Mouse (Mus musculus) lung, embryonic 16.5 days (tissue): ENCODE measurements at regions not wholly inside any gene's neighbourhood (a gene's known extent, or its start where the extent isn't known, plus 50 kb on each side); places are given as distances from the start of the nearest gene placed in this dataset.

Experiments
- ATAC-seq: fragments of 200-750 bp; cut with Nextera tagmentation; 2 replicates; pipeline ENCODE4 v1.8.0; 2017; ENCODE audit warnings: low read depth, mild to moderate bottlenecking, moderate library complexity
- H3K27ac ChIP-seq: fragments of 300-500 bp; sonication (generic); 2 replicates; pipeline ENCODE4 v1.5.1; 2014; ENCODE audit warnings: mild to moderate bottlenecking, control low read depth, low read length
- H3K27me3 ChIP-seq: fragments of 300-500 bp; sonication (generic); 2 replicates; pipeline ENCODE4 v1.6.1; 2014; ENCODE audit warnings: low read depth, low read length, mixed read lengths; ENCODE audit not compliant: control insufficient read depth, insufficient read depth
- H3K36me3 ChIP-seq: fragments of 300-500 bp; sonication (generic); 2 replicates; pipeline ENCODE4 v1.6.1; 2014; ENCODE audit warnings: low read length; ENCODE audit not compliant: control insufficient read depth, insufficient read depth
- H3K4me1 ChIP-seq: fragments of 300-500 bp; sonication (generic); replicated peaks from 2 replicates; pipeline ENCODE4 v1.6.1; 2014; ENCODE audit warnings: low read length, mixed read lengths; ENCODE audit not compliant: control insufficient read depth, insufficient read depth
- H3K4me2 ChIP-seq: fragments of 300-500 bp; sonication (generic); 2 replicates; pipeline ENCODE4 v1.6.1; 2014; ENCODE audit warnings: low read depth, low read length, control low read depth
- H3K4me3 ChIP-seq: fragments of 300-500 bp; sonication (generic); 2 replicates; pipeline ENCODE4 v1.5.1; 2014; ENCODE audit warnings: mild to moderate bottlenecking, low read length, control low read depth
- H3K9ac ChIP-seq: fragments of 300-500 bp; sonication (generic); 2 replicates; pipeline ENCODE4 v1.6.1; 2014; ENCODE audit warnings: low read length, control low read depth
- H3K9me3 ChIP-seq: fragments of 300-500 bp; sonication (generic); 2 replicates; pipeline ENCODE4 v1.6.1; 2016; ENCODE audit warnings: low read length; ENCODE audit not compliant: control insufficient read depth
- WGBS: fragments of 180-500 bp; shearing (Covaris S2); extraction: QIAGEN DNeasy Blood & Tissue Kit; methylation state at CpG from one replicate; pipeline ENCODE4 v1.1.7; 2014; 5-methylcytosine and 5-hydroxymethylcytosine counted together

GRCm38 (mm10) chr7:83242233-83242632 lies 342.5 kb upstream of the Tmc3 start:
- H3K4me3 ChIP-seq = no peak overlapping the region
- H3K4me2 ChIP-seq = no peak overlapping the region
- 47% methylated on average over 3 of the region's 3 CpGs for WGBS
- no peaks in the 10 kb centered on the region for H3K4me1 ChIP-seq
- no peaks in the 10 kb centered on the region for H3K27me3 ChIP-seq
- H3K27ac ChIP-seq = no peak overlapping the region
- H3K36me3 ChIP-seq = no peaks in the 10 kb centered on the region
- ATAC-seq = 0 out of 2 replicates have a peak, but pooled peaks have one; percentile 36
- no peak overlapping the region for H3K9ac ChIP-seq
- no peaks in the 10 kb centered on the region for H3K9me3 ChIP-seq

DNA sequence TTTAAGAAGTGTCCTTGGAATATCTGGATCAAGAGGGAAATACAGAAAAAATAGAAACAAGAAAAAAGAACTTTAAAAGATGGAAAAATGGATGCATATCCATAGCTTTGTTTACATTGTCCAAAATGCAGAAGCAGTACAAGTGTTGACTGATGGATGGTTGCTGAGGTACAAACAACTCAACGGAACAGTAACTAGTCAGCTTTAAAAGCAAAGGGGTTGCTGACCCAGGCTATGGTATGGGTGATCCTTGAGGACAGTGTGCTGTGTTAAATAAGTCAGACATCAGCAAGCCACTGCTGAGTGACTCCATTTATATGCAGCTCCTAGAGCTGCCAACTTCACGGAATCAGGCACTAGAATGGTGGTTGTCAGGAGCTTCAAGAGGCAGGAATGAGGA lies 338.9 kb upstream of the Tmc3 start:
- Histone ChIP-seq H3K27me3 (no peaks in the 10 kb centered on the region), H3K9me3 (no peaks in the 10 kb centered on the region), H3K27ac (no peak overlapping the region), H3K4me2 (no peak overlapping the region), H3K36me3 (no peaks in the 10 kb centered on the region), H3K4me3 (no peak overlapping the region), H3K9ac (no peak overlapping the region), H3K4me1 (no peaks in the 10 kb centered on the region)
- WGBS = 37% methylated on average over 2 of the region's 2 CpGs
- ATAC-seq = no peak; the same call in 1 of the 2 replicates

- H3K4me1 ChIP-seq = no peaks in the 10 kb centered on the region
- no peaks in the 10 kb centered on the region for H3K27me3 ChIP-seq
- H3K36me3 ChIP-seq = no peaks in the 10 kb centered on the region
- WGBS = 78% methylated on average over 8 of the region's 8 CpGs
- H3K9ac ChIP-seq = no peak overlapping the region
- H3K4me2 ChIP-seq = no peak overlapping the region
- no peaks in the 10 kb centered on the region for H3K9me3 ChIP-seq
- H3K27ac ChIP-seq = no peak overlapping the region
- ATAC-seq = no peak
- H3K4me3 ChIP-seq = no peak overlapping the region
Observed at GRCm38 (mm10) chr7:83251995-83252563, 332.6 kb upstream of the Tmc3 start.

GRCm38 (mm10) chr7:83253001-83253400 lies 331.7 kb upstream of the Tmc3 start:
- H3K27ac ChIP-seq = peak overlapping the region; percentile 37; the same call in 1 of the 2 replicates
- no peaks in the 10 kb centered on the region for H3K36me3 ChIP-seq
- no peaks in the 10 kb centered on the region for H3K4me1 ChIP-seq
- no peak overlapping the region for H3K4me3 ChIP-seq
- no peaks in the 10 kb centered on the region for H3K9me3 ChIP-seq
- H3K4me2 ChIP-seq = no peak overlapping the region
- ATAC-seq = peak; percentile 85
- 60% methylated on average over 9 of the region's 9 CpGs for WGBS
- H3K9ac ChIP-seq = no peak overlapping the region
- no peaks in the 10 kb centered on the region for H3K27me3 ChIP-seq

- Histone ChIP-seq H3K36me3 (no peaks in the 10 kb centered on the region), H3K27ac (peak overlapping the region; percentile 40; the same call in 1 of the 2 replicates), H3K9ac (no peak overlapping the region), H3K4me1 (no peaks in the 10 kb centered on the region), H3K4me2 (no peak overlapping the region), H3K27me3 (no peaks in the 10 kb centered on the region), H3K9me3 (no peaks in the 10 kb centered on the region), H3K4me3 (no peak overlapping the region)
- ATAC-seq = peak; percentile 64
- 50% methylated on average over 3 of the region's 3 CpGs for WGBS
Observed at GRCm38 (mm10) chr7:83253432-83253831, 331.3 kb upstream of the Tmc3 start.

GRCm38 (mm10) chr7:83254411-83254810 lies 330.3 kb upstream of the Tmc3 start:
- Histone ChIP-seq H3K4me1 (no peaks in the 10 kb centered on the region), H3K27me3 (no peaks in the 10 kb centered on the region), H3K9ac (no peak overlapping the region), H3K36me3 (no peaks in the 10 kb centered on the region), H3K4me2 (no peak overlapping the region), H3K9me3 (no peaks in the 10 kb centered on the region), H3K4me3 (no peak overlapping the region), H3K27ac (no peak overlapping the region)
- 77% methylated on average over 4 of the region's 4 CpGs for WGBS
- ATAC-seq = no peak

GRCm38 (mm10) chr7:83256236-83256784 lies 328.4 kb upstream of the Tmc3 start:
- H3K9ac ChIP-seq = no peak overlapping the region
- no peaks in the 10 kb centered on the region for H3K27me3 ChIP-seq
- no peak for ATAC-seq
- H3K4me1 ChIP-seq = no peaks in the 10 kb centered on the region
- H3K9me3 ChIP-seq = no peaks in the 10 kb centered on the region
- H3K4me3 ChIP-seq = no peak overlapping the region
- H3K27ac ChIP-seq = no peak overlapping the region
- 65% methylated on average over 6 of the region's 6 CpGs for WGBS
- no peak overlapping the region for H3K4me2 ChIP-seq
- no peaks in the 10 kb centered on the region for H3K36me3 ChIP-seq

- no peak for ATAC-seq
- no peaks in the 10 kb centered on the region for H3K9me3 ChIP-seq
- H3K4me2 ChIP-seq = no peak overlapping the region
- H3K27ac ChIP-seq = no peak overlapping the region
- H3K4me3 ChIP-seq = no peak overlapping the region
- H3K9ac ChIP-seq = no peak overlapping the region
- H3K4me1 ChIP-seq = no peaks in the 10 kb centered on the region
- no peaks in the 10 kb centered on the region for H3K36me3 ChIP-seq
- 77% methylated on average over 2 of the region's 2 CpGs for WGBS
- H3K27me3 ChIP-seq = no peaks in the 10 kb centered on the region
Observed at GRCm38 (mm10) chr7:83258363-83258916, 326.3 kb upstream of the Tmc3 start.

DNA sequence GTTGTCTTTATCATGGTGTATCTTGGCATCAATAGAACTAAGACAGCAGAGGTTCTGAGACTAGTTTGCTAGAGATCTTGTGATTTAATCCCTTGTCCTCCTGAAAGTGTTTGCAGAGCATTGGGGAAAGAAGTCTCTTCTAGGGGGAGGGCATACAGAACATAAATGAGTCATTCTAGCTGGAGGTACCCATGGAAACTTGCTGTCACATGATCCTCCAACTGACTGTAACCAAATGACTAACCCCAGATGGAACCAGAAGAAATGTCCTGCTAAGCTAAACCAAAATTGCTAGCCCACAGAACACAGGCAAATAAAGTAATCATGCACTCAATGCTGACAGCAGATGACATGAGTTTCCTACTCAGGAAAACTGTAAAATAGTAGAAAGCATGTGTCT lies 323.2 kb upstream of the Tmc3 start:
- Histone ChIP-seq H3K4me2 (no peak overlapping the region), H3K4me1 (no peaks in the 10 kb centered on the region), H3K9ac (no peak overlapping the region), H3K4me3 (no peak overlapping the region), H3K36me3 (no peaks in the 10 kb centered on the region), H3K27ac (no peak overlapping the region), H3K27me3 (no peaks in the 10 kb centered on the region), H3K9me3 (no peaks in the 10 kb centered on the region)
- no peak for ATAC-seq
